Mouse (Mus musculus): ENCODE results near the gene Zswim5. TPM values are rescaled to one million over a fixed set of nuclear protein-coding genes. Genes with fewer than 3 reads are reported as not detected.

The Zswim5 gene
- polyA plus RNA-seq, 1 experiment from 2014 or later = 1.6 TPM

DNA sequence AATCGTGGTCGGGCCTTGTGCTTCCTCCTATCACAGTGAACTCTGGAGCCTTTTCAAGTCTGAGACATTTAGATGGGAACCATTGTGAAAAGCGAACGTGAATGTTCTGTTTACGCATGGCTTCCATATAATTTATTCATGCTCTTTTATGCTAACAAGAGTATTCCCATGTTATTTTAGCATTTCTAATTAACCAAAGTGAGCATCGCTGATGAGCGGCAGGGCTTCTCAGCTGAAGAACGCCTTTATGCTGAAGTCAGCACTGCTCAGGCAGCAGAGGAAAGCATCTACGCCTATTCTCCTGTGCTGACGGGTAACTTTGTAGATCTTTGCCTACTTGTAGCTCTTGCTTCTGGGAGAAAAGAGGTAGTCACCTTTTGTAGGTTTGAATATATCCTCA, 20.0 kb upstream of the Zswim5 start:
- Histone ChIP-seq H3K4me3 (ENCODE audit: low read length) (no peak overlapping the region), H3K9ac (replicated peaks; ENCODE audit: low read length) (no peak overlapping the region), H3K27me3 (ENCODE audit: insufficient read depth, low read length) (no peaks in the 10 kb centered on the region), H3K4me1 (ENCODE audit: insufficient read depth, low read length) (0 out of 2 replicates have a peak, but pooled peaks cover 3% of the 10 kb centered on the region), H3K36me3 (ENCODE audit: insufficient read depth, low read length) (no peaks in the 10 kb centered on the region), H3K4me2 (replicated peaks; ENCODE audit: low read depth, low read length) (no peak overlapping the region), H3K9me3 (ENCODE audit: low read length) (no peaks in the 10 kb centered on the region), H3K27ac (ENCODE audit: low read length) (no peak overlapping the region)
- WGBS = 85% methylated on average over 10 of the region's 10 CpGs
- ATAC-seq (ENCODE audit: low FRiP score, low TSS enrichment) = no peak

GRCm38 (mm10) chr4:116859711-116860110, 17.5 kb upstream of the Zswim5 start:
- 0 out of 2 replicates have a peak, but pooled peaks cover 3% of the 10 kb centered on the region for H3K4me1 ChIP-seq (ENCODE audit: insufficient read depth, low read length)
- no peak overlapping the region for H3K4me3 ChIP-seq (ENCODE audit: low read length)
- H3K27ac ChIP-seq (ENCODE audit: low read length) = no peak overlapping the region
- no peaks in the 10 kb centered on the region for H3K27me3 ChIP-seq (ENCODE audit: insufficient read depth, low read length)
- H3K4me2 ChIP-seq (replicated peaks; ENCODE audit: low read depth, low read length) = no peak overlapping the region
- ATAC-seq (ENCODE audit: low FRiP score, low TSS enrichment) = 0 out of 2 replicates have a peak, but pooled peaks have one; percentile 46
- 56% methylated on average over 5 of the region's 5 CpGs for WGBS
- no peaks in the 10 kb centered on the region for H3K9me3 ChIP-seq (ENCODE audit: low read length)
- H3K36me3 ChIP-seq (ENCODE audit: insufficient read depth, low read length) = no peaks in the 10 kb centered on the region
- no peak overlapping the region for H3K9ac ChIP-seq (replicated peaks; ENCODE audit: low read length)

GRCm38 (mm10) chr4:116862023-116862422, 15.2 kb upstream of the Zswim5 start:
- Histone ChIP-seq H3K4me3 (ENCODE audit: low read length) (no peak overlapping the region), H3K27ac (ENCODE audit: low read length) (no peak overlapping the region), H3K4me1 (ENCODE audit: insufficient read depth, low read length) (0 out of 2 replicates have a peak, but pooled peaks cover 3% of the 10 kb centered on the region), H3K4me2 (replicated peaks; ENCODE audit: low read depth, low read length) (no peak overlapping the region), H3K36me3 (ENCODE audit: insufficient read depth, low read length) (no peaks in the 10 kb centered on the region), H3K9ac (replicated peaks; ENCODE audit: low read length) (no peak overlapping the region), H3K27me3 (ENCODE audit: insufficient read depth, low read length) (no peaks in the 10 kb centered on the region), H3K9me3 (ENCODE audit: low read length) (no peaks in the 10 kb centered on the region)
- 36% methylated on average over 8 of the region's 8 CpGs for WGBS
- ATAC-seq (ENCODE audit: low FRiP score, low TSS enrichment) = no peak

GRCm38 (mm10) chr4:116869898-116870297, 7.3 kb upstream of the Zswim5 start:
- Histone ChIP-seq H3K4me3 (ENCODE audit: low read length) (no peak overlapping the region), H3K9me3 (ENCODE audit: low read length) (no peaks in the 10 kb centered on the region), H3K9ac (replicated peaks; ENCODE audit: low read length) (no peak overlapping the region), H3K36me3 (ENCODE audit: insufficient read depth, low read length) (no peaks in the 10 kb centered on the region), H3K4me2 (replicated peaks; ENCODE audit: low read depth, low read length) (no peak overlapping the region), H3K27ac (ENCODE audit: low read length) (no peak overlapping the region), H3K27me3 (ENCODE audit: insufficient read depth, low read length) (no peaks in the 10 kb centered on the region), H3K4me1 (ENCODE audit: insufficient read depth, low read length) (no peaks in the 10 kb centered on the region)
- 72% methylated on average over 3 of the region's 3 CpGs for WGBS
- ATAC-seq (ENCODE audit: low FRiP score, low TSS enrichment) = no peak

- no peaks in the 10 kb centered on the region for H3K9me3 ChIP-seq (ENCODE audit: low read length)
- WGBS = 80% methylated on average over 4 of the region's 4 CpGs
- ATAC-seq (ENCODE audit: low FRiP score, low TSS enrichment) = no peak
These were observed 2.6 kb upstream of the Zswim5 start for GRCm38 (mm10) chr4:116874595-116874994.

GRCm38 (mm10) chr4:116876630-116876994, 564 bp upstream of the Zswim5 start:
- Histone ChIP-seq H3K27me3 (ENCODE audit: insufficient read depth, low read length) (peaks cover 4% of the 10 kb centered on the region; the same call in 1 of the 2 replicates), H3K36me3 (ENCODE audit: insufficient read depth, low read length) (no peaks in the 10 kb centered on the region), H3K9ac (replicated peaks; ENCODE audit: low read length) (peak overlapping the region; percentile 82), H3K4me3 (ENCODE audit: low read length) (peak overlapping the region; percentile 84), H3K4me2 (replicated peaks; ENCODE audit: low read depth, low read length) (peak overlapping the region; percentile 90), H3K9me3 (ENCODE audit: low read length) (no peaks in the 10 kb centered on the region), H3K4me1 (ENCODE audit: insufficient read depth, low read length) (peaks cover 6% of the 10 kb centered on the region; the same call in 1 of the 2 replicates), H3K27ac (ENCODE audit: low read length) (peak overlapping the region; percentile 90)
- WGBS = 1% methylated on average over 15 of the region's 15 CpGs
- peak; percentile 70 for ATAC-seq (ENCODE audit: low FRiP score, low TSS enrichment)

More at GRCm38 (mm10) chr4:116874595-116874994, 2.6 kb upstream of the Zswim5 start:
- Histone ChIP-seq H3K4me3 (ENCODE audit: low read length) (no peak overlapping the region), H3K4me2 (replicated peaks; ENCODE audit: low read depth, low read length) (no peak overlapping the region), H3K27me3 (ENCODE audit: insufficient read depth, low read length) (peaks cover 4% of the 10 kb centered on the region; the same call in 1 of the 2 replicates), H3K36me3 (ENCODE audit: insufficient read depth, low read length) (no peaks in the 10 kb centered on the region), H3K9ac (replicated peaks; ENCODE audit: low read length) (no peak overlapping the region), H3K4me1 (ENCODE audit: insufficient read depth, low read length) (peaks cover 6% of the 10 kb centered on the region; the same call in 1 of the 2 replicates), H3K27ac (ENCODE audit: low read length) (no peak overlapping the region)

DNA sequence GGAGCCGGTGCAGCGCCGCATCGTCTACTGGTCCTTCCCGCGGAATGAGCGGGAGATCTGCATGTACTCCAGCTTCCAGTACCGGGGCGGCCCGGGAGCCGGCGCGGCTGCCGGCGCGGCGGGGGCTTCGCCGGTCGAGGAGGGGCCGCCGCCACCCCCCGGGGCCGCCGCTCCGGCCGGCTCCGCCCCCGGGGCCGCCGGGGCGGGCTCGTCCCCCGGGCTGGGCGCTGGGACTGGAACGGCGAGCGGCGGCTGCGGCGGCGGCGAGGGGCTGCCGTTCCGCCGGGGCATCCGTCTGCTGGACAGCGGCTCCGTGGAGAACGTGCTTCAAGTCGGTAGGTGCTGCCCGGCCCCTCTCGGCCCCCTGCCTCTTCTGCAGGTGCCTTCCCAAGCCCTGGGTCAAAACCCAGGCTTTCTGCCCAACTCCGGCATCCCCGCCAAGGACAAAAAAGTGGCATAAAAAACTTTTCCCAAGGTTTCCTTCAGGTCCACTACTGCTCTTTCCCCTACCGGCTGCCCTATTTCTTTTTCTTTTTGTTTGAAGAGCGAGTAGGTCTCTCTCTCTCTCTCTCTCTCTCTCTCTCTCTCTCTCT, 649 bp downstream of the Zswim5 start:
- no peaks in the 10 kb centered on the region for H3K36me3 ChIP-seq (ENCODE audit: insufficient read depth, low read length)
- under 1% methylated on average over 43 of the region's 57 CpGs for WGBS
- peak overlapping the region; percentile 90 for H3K27ac ChIP-seq (ENCODE audit: low read length)
- peak; percentile 47 for ATAC-seq (ENCODE audit: low FRiP score, low TSS enrichment)
- H3K4me3 ChIP-seq (ENCODE audit: low read length) = peak overlapping the region; percentile 84
- H3K9me3 ChIP-seq (ENCODE audit: low read length) = no peaks in the 10 kb centered on the region
- peak overlapping the region; percentile 82 for H3K9ac ChIP-seq (replicated peaks; ENCODE audit: low read length)
- H3K4me1 ChIP-seq (ENCODE audit: insufficient read depth, low read length) = peaks cover 6% of the 10 kb centered on the region; the same call in 1 of the 2 replicates
- H3K4me2 ChIP-seq (replicated peaks; ENCODE audit: low read depth, low read length) = peak overlapping the region; percentile 90
- peaks cover 4% of the 10 kb centered on the region; the same call in 1 of the 2 replicates for H3K27me3 ChIP-seq (ENCODE audit: insufficient read depth, low read length)

GRCm38 (mm10) chr4:116878491-116878890, 1.3 kb downstream of the Zswim5 start:
- WGBS = 7% methylated on average over 11 of the region's 11 CpGs
- no peak overlapping the region for H3K27ac ChIP-seq (ENCODE audit: low read length)
- H3K4me3 ChIP-seq (ENCODE audit: low read length) = peak overlapping the region; percentile 84
- no peaks in the 10 kb centered on the region for H3K9me3 ChIP-seq (ENCODE audit: low read length)
- H3K9ac ChIP-seq (replicated peaks; ENCODE audit: low read length) = no peak overlapping the region
- peak overlapping the region; percentile 90 for H3K4me2 ChIP-seq (replicated peaks; ENCODE audit: low read depth, low read length)
- peaks cover 6% of the 10 kb centered on the region; the same call in 1 of the 2 replicates for H3K4me1 ChIP-seq (ENCODE audit: insufficient read depth, low read length)
- no peaks in the 10 kb centered on the region for H3K36me3 ChIP-seq (ENCODE audit: insufficient read depth, low read length)
- peaks cover 4% of the 10 kb centered on the region; the same call in 1 of the 2 replicates for H3K27me3 ChIP-seq (ENCODE audit: insufficient read depth, low read length)
- no peak for ATAC-seq (ENCODE audit: low FRiP score, low TSS enrichment)

- Histone ChIP-seq H3K4me1 (ENCODE audit: insufficient read depth, low read length) (no peaks in the 10 kb centered on the region), H3K4me2 (replicated peaks; ENCODE audit: low read depth, low read length) (no peak overlapping the region), H3K9me3 (ENCODE audit: low read length) (no peaks in the 10 kb centered on the region), H3K27ac (ENCODE audit: low read length) (no peak overlapping the region), H3K36me3 (ENCODE audit: insufficient read depth, low read length) (no peaks in the 10 kb centered on the region), H3K27me3 (ENCODE audit: insufficient read depth, low read length) (no peaks in the 10 kb centered on the region; the same call in 1 of the 2 replicates), H3K4me3 (ENCODE audit: low read length) (no peak overlapping the region), H3K9ac (replicated peaks; ENCODE audit: low read length) (no peak overlapping the region)
- no peak for ATAC-seq (ENCODE audit: low FRiP score, low TSS enrichment)
These were observed 5.5 kb downstream of the Zswim5 start for GRCm38 (mm10) chr4:116882679-116883078.

Measured in kidney, embryonic 16.5 days (tissue).